Mouse (Mus musculus) kidney, adult 9 months (tissue): ENCODE results near the gene Prkg2.
A peak's percentile ranks its signal among the peaks of the same experiment; 100 is the strongest.

Experiments
- DNase-seq: peaks from one replicate; pipeline ENCODE4 v3.0.0; 2022

The Prkg2 gene

GRCm38 (mm10) chr5:98975877-98976672, 61.1 kb downstream of the Prkg2 start:
- DNase-seq: no peak

GRCm38 (mm10) chr5:98966679-98967078, 70.5 kb downstream of the Prkg2 start:
- DNase-seq: no peak

- DNase-seq: no peak
These were observed 72.0 kb downstream of the Prkg2 start for GRCm38 (mm10) chr5:98965139-98965538.

- no peak for DNase-seq
These were observed 72.8 kb downstream of the Prkg2 start for GRCm38 (mm10) chr5:98964367-98964766.

GRCm38 (mm10) chr5:98962472-98962871, 74.7 kb downstream of the Prkg2 start:
- DNase-seq: no peak

- DNase-seq: no peak
These were observed 81.6 kb downstream of the Prkg2 start for GRCm38 (mm10) chr5:98955576-98955975.

- DNase-seq: no peak
These were observed 83.8 kb downstream of the Prkg2 start for GRCm38 (mm10) chr5:98953386-98953785.

GRCm38 (mm10) chr5:98951566-98951965, 85.6 kb downstream of the Prkg2 start:
- no peak for DNase-seq

GRCm38 (mm10) chr5:98950495-98951092, 86.6 kb downstream of the Prkg2 start:
- DNase-seq: no peak

- DNase-seq: no peak
These were observed 87.4 kb downstream of the Prkg2 start for GRCm38 (mm10) chr5:98949784-98950183.

GRCm38 (mm10) chr5:98946656-98947055, 90.5 kb downstream of the Prkg2 start:
- no peak for DNase-seq

- DNase-seq: no peak
These were observed 91.0 kb downstream of the Prkg2 start for GRCm38 (mm10) chr5:98946117-98946620.

- no peak for DNase-seq
These were observed 93.4 kb downstream of the Prkg2 start for GRCm38 (mm10) chr5:98943776-98944175.

GRCm38 (mm10) chr5:98940731-98941130, 96.4 kb downstream of the Prkg2 start:
- DNase-seq: no peak

GRCm38 (mm10) chr5:98939631-98940208, 97.4 kb downstream of the Prkg2 start:
- DNase-seq: no peak

- no peak for DNase-seq
These were observed 98.0 kb downstream of the Prkg2 start for GRCm38 (mm10) chr5:98939116-98939515.

- no peak for DNase-seq
These were observed 99.3 kb downstream of the Prkg2 start for GRCm38 (mm10) chr5:98937879-98938278.

- DNase-seq: no peak
These were observed 100.5 kb downstream of the Prkg2 start for GRCm38 (mm10) chr5:98936650-98937049.

- no peak for DNase-seq
These were observed 101.2 kb downstream of the Prkg2 start for GRCm38 (mm10) chr5:98935930-98936329.

GRCm38 (mm10) chr5:98922921-98923320, 114.2 kb downstream of the Prkg2 start:
- DNase-seq: no peak

GRCm38 (mm10) chr5:98921608-98922007, 115.5 kb downstream of the Prkg2 start:
- no peak for DNase-seq

- DNase-seq: no peak
These were observed 118.4 kb downstream of the Prkg2 start for GRCm38 (mm10) chr5:98918716-98919115.

GRCm38 (mm10) chr5:98902339-98902738, 134.8 kb downstream of the Prkg2 start:
- DNase-seq: peak; percentile 50

GRCm38 (mm10) chr5:98900926-98901325, 136.2 kb downstream of the Prkg2 start:
- no peak for DNase-seq
